Mouse (Mus musculus): ENCODE data around the gene Gpc5.

- no peak for TF ChIP-seq POLR2A (IDR thresholded peaks at IDR 0.05; ENCODE audit: control insufficient read depth, low read depth, low read length)
- no peak for TF ChIP-seq CTCF (IDR thresholded peaks at IDR 0.05; ENCODE audit: control insufficient read depth, insufficient read depth, insufficient replicate concordance, low read depth, low read length)
Measured at GRCm38 (mm10) chr14:115467960-115468359, 375.9 kb downstream of the Gpc5 start.
